Mouse (Mus musculus) limb, embryonic 11.5 days (tissue): ENCODE measurements around the gene Spryd4. TPM values are rescaled to one million over a fixed set of nuclear protein-coding genes. Genes with fewer than 3 reads are reported as not detected.

Experiments used
- ATAC-seq: fragments of 200-750 bp; cut with Nextera tagmentation; 2 replicates; pipeline ENCODE4 v1.8.0; 2017; ENCODE audit warnings: low read depth; ENCODE audit not compliant: insufficient number of reproducible peaks, low FRiP score, low TSS enrichment
- DNase-seq: peaks from one replicate; pipeline ENCODE4 v3.0.0-alpha.2; 2015; ENCODE audit warnings: low spot score
- H3K27ac ChIP-seq: fragments of 300-500 bp; sonication (generic); replicated peaks from 2 replicates; pipeline ENCODE4 v1.5.1; 2014; ENCODE audit warnings: low read depth, mild to moderate bottlenecking, low read length
- H3K27me3 ChIP-seq: fragments of 300-500 bp; sonication (generic); 2 replicates; pipeline ENCODE4 v1.6.1; 2014; ENCODE audit warnings: mild to moderate bottlenecking, low read length, mixed read lengths; ENCODE audit not compliant: control insufficient read depth, insufficient read depth
- H3K36me3 ChIP-seq: fragments of 300-500 bp; sonication (generic); 2 replicates; pipeline ENCODE4 v1.6.1; 2014; ENCODE audit warnings: mild to moderate bottlenecking, low read length, moderate library complexity, mixed read lengths; ENCODE audit not compliant: control insufficient read depth, insufficient read depth
- H3K4me1 ChIP-seq: fragments of 300-500 bp; sonication (generic); 2 replicates; pipeline ENCODE4 v1.6.1; 2014; ENCODE audit warnings: low read length, mixed read lengths; ENCODE audit not compliant: control insufficient read depth, insufficient read depth
- H3K4me2 ChIP-seq: fragments of 300-500 bp; sonication (generic); 2 replicates; pipeline ENCODE4 v1.6.1; 2014; ENCODE audit warnings: low read depth, mild to moderate bottlenecking, moderate library complexity; ENCODE audit not compliant: severe bottlenecking
- H3K4me3 ChIP-seq: fragments of 300-500 bp; sonication (generic); 2 replicates; pipeline ENCODE4 v1.5.1; 2014; ENCODE audit warnings: low read depth, low read length
- H3K9ac ChIP-seq: fragments of 300-500 bp; sonication (generic); 2 replicates; pipeline ENCODE4 v1.6.1; 2014; ENCODE audit warnings: mild to moderate bottlenecking, low read length
- H3K9me3 ChIP-seq: fragments of 300-500 bp; sonication (generic); 2 replicates; pipeline ENCODE4 v1.6.1; 2016; ENCODE audit warnings: low read length; ENCODE audit not compliant: control insufficient read depth
- WGBS: fragments of 180-500 bp; shearing (Covaris S2); extraction: QIAGEN DNeasy Blood & Tissue Kit; methylation state at CpG from one replicate; pipeline ENCODE4 v1.1.7; 2014; 5-methylcytosine and 5-hydroxymethylcytosine counted together
- polyA plus RNA-seq: library from polyadenylated mRNA; unstranded; fragments of >200 nt; fragmentation: Nextera tagmentation; extraction: Ambion mirVana; gene quantifications from 2 replicates; pipeline ENCODE4 v1.2.1, GENCODE M21; 2014

Spryd4 gene
- polyA plus RNA-seq, 1 experiment from 2014 or later = 33.1 TPM

DNA sequence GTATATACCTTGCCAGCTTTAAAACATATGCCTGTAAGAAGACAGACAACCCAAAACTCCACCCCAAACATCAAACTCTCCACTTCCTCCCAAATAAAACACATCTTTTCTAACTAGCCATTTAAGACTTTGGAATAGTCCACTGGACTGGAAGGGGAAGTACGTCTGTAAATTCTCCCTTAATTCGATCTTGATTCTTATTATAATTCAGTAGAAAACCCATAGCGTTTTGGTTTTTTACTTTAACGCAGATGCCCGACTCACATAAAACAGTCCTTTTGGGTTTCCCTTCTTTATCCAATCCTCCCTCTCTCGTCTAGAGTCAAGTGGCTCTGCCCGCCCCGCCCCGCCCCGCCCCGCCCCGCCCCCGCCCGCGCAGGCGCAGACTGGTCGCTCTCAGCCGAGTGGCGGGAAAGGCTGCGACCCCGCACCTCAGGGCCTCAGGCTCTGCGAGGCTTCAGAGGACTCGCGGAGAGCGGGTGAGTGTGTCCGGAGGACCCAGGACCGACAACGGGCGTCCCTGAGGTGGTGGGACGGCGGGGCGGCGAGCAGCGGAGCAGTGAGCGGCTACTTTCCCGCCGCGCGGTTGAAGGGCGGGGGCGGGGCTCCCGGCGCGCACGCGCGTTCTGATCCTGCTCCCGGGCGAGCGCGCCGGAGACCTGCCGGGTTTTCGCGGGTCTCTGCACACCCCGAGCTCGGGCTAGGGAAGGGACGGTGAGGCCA, 20.3 kb upstream of the Spryd4 start, which contains the start of gene Timeless:
Gene Timeless (plus strand): TSS at position 369 of the 723 bp plus-strand sequence.
- H3K9ac ChIP-seq = peak within 1 kb of the TSS; percentile 97
- DNase-seq (peak; percentile 88), ATAC-seq (peak; percentile 83)
- no peaks in the 10 kb centered on the region for H3K9me3 ChIP-seq
- peaks cover 2% of the 10 kb centered on the region; the same call in 1 of the 2 replicates for H3K36me3 ChIP-seq
- peak within 1 kb of the TSS; percentile 96 for H3K27ac ChIP-seq
- peak within 1 kb of the TSS; percentile 81 for H3K4me3 ChIP-seq
- H3K27me3 ChIP-seq = no peaks in the 10 kb centered on the region
- peaks cover 17% of the 10 kb centered on the region for H3K4me1 ChIP-seq
- H3K4me2 ChIP-seq = peak within 1 kb of the TSS; percentile 68
- under 1% methylated on average over 45 of the region's 58 CpGs for WGBS

DNA sequence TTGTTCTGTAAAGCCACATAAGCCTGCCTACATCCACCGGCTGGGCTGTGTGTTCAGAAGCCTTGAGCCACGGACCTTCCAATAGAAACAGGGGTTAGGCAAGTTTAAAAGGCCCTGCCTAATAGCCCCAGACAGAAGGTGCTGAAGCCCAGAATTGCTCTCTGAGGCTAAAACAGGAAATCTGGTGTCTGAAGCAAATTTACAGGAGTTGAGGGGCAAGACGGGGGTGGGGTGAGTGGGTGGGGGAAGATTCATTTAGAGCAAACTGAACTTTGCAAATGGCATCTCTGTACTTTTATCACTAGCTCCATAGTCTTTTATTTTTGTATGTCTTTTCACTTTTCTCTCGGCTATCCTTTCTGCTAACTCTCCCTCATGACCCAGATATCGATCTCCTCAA, 19.5 kb upstream of the Spryd4 start:
- ATAC-seq = no peak
- Histone ChIP-seq H3K27me3 (no peaks in the 10 kb centered on the region), H3K4me3 (peak overlapping the region; percentile 81), H3K9me3 (no peaks in the 10 kb centered on the region), H3K27ac (peak overlapping the region; percentile 96), H3K9ac (peak overlapping the region; percentile 97), H3K36me3 (peaks cover 2% of the 10 kb centered on the region; the same call in 1 of the 2 replicates), H3K4me2 (peak overlapping the region; percentile 68), H3K4me1 (peaks cover 15% of the 10 kb centered on the region)
- 13% methylated on average over 5 of the region's 5 CpGs for WGBS
- peak; percentile 42 for DNase-seq

DNA sequence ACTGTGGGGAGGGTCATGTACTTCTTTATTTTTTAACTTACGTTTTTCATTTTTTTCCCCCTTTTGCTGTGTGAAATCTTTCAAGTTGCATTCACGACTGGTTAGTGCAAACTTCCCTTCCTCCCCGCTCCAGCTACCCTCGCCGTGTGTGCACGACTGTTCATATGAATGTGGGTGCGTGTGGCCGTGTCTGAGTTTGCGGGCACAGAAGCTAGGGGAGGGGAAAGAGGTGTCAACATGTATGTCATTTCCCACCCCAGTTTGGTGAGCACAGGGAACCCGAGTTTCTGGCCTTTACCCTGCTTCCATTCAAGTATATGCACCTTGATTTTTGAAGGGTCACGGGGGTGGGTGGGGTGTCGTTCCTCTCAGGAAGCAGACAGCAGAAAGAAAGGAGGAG, 19.0 kb upstream of the Spryd4 start:
- 70% methylated on average over 12 of the region's 12 CpGs for WGBS
- ATAC-seq (no peak), DNase-seq (no peak)
- Histone ChIP-seq H3K4me3 (no peak overlapping the region), H3K9ac (peak overlapping the region; percentile 38; the same call in 1 of the 2 replicates), H3K4me2 (peak overlapping the region; percentile 68; the same call in 1 of the 2 replicates), H3K36me3 (peaks cover 2% of the 10 kb centered on the region; the same call in 1 of the 2 replicates), H3K9me3 (no peaks in the 10 kb centered on the region), H3K27me3 (no peaks in the 10 kb centered on the region), H3K4me1 (peaks cover 15% of the 10 kb centered on the region), H3K27ac (peak overlapping the region; percentile 96)

DNA sequence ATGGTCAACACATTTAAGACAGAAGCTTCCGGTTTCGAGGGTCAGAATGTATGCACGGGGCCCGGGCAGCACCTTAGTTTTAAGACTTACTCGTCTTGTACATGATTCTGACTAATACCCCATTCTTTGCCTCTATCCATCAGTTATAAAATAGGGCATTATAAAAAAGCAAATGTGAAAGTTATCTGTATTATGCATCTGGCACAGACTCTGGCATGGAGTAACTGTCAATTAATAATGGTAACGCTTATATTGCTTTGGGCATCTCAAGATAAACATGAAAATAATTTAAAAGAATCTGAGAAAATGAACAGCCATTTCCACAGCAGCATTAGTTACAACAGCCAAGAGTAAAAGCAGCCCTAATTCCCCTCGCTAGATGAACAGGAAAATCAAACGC, 16.4 kb upstream of the Spryd4 start:
- no peak for ATAC-seq
- no peak overlapping the region for H3K27ac ChIP-seq
- H3K9me3 ChIP-seq = no peaks in the 10 kb centered on the region
- H3K4me2 ChIP-seq = no peak overlapping the region
- no peak for DNase-seq
- H3K36me3 ChIP-seq = no peaks in the 10 kb centered on the region
- H3K4me3 ChIP-seq = no peak overlapping the region
- H3K9ac ChIP-seq = no peak overlapping the region
- no peaks in the 10 kb centered on the region for H3K27me3 ChIP-seq
- WGBS = 93% methylated on average over 8 of the region's 8 CpGs
- H3K4me1 ChIP-seq = peaks cover 16% of the 10 kb centered on the region

DNA sequence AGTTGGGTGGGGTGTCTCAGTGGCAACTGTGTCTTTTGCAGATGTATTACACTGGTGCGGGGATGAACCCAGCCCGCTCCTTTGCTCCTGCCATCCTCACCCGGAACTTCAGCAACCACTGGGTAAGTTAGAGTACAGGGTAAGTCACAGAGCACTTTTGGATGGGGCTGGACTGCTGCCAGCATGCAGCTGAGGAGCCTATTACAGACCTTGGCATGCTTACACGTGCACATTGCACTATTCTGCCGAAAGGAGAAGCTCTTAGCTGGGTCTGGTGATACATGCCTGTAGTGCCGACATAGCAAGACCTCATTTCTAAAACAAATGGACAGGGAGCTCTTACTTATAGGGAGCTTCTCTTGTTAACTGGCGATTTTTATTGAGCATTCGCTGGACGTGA, 16.0 kb upstream of the Spryd4 start:
- no peak overlapping the region for H3K27ac ChIP-seq
- no peaks in the 10 kb centered on the region for H3K36me3 ChIP-seq
- ATAC-seq = no peak

DNA sequence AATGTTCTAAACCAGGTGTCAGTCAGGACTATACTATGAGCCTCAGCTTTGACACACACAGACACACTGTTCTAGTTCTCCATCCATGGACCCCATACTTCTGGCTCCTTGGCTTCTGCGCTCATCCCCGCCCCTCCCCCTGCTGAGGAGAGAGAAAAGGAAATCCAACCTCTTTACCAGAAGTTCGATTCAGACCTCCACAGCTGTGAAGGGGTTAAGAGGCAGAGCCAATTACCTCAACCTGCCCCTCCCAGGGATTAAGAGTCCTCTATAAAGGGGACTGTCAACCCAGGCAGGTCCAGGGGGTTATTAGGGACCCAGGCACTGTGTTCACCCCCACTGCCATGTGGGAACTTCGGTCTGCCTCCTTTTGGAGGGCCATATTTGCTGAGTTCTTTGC, 13.9 kb upstream of the Spryd4 start, which contains the start of gene Mip:
Gene Mip (plus strand): TSS at position 301 of the 400 bp plus-strand sequence.
- ATAC-seq = no peak
- no peak within 1 kb of the TSS for H3K9ac ChIP-seq
- no peaks in the 10 kb centered on the region for H3K36me3 ChIP-seq
- H3K27ac ChIP-seq = no peak within 1 kb of the TSS
- H3K4me1 ChIP-seq = peaks cover 12% of the 10 kb centered on the region
- H3K27me3 ChIP-seq = no peaks in the 10 kb centered on the region
- no peak within 1 kb of the TSS for H3K4me2 ChIP-seq
- WGBS = 45% methylated on average over 4 of the region's 4 CpGs
- H3K4me3 ChIP-seq = no peak within 1 kb of the TSS
- DNase-seq = no peak
- no peaks in the 10 kb centered on the region for H3K9me3 ChIP-seq

More for the DNA sequence above, 16.0 kb upstream of the Spryd4 start:
- no peak overlapping the region for H3K4me2 ChIP-seq
- no peaks in the 10 kb centered on the region for H3K27me3 ChIP-seq
- H3K4me1 ChIP-seq = peaks cover 16% of the 10 kb centered on the region
- no peaks in the 10 kb centered on the region for H3K9me3 ChIP-seq
- no peak overlapping the region for H3K4me3 ChIP-seq
- DNase-seq = no peak
- WGBS = 91% methylated on average over 9 of the region's 9 CpGs
- H3K9ac ChIP-seq = no peak overlapping the region

DNA sequence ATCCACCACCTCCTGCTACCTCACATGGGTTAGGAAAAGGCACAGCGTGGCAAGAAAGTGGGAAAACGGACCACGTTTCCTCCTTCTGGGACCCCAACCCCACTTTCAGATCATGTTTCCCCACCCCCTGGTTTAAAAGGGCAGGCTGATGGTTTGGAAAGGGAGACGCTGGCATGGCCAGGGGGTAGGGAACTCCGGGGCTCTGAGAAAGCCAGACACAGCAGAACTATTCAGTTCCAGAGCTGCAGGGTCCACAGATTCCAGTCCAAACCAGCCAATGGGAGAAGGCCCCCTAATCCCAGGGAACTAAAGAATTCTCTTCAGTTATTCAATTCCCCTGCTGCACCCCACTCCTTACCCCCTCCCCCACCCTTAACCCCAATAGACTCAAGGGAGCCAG, 13.5 kb upstream of the Spryd4 start:
- Histone ChIP-seq H3K36me3 (no peaks in the 10 kb centered on the region), H3K27ac (no peak overlapping the region), H3K9ac (no peak overlapping the region), H3K9me3 (no peaks in the 10 kb centered on the region), H3K4me2 (no peak overlapping the region), H3K27me3 (no peaks in the 10 kb centered on the region), H3K4me3 (no peak overlapping the region), H3K4me1 (peaks cover 11% of the 10 kb centered on the region)
- DNase-seq = no peak
- WGBS = 39% methylated on average over 5 of the region's 5 CpGs
- no peak for ATAC-seq

DNA sequence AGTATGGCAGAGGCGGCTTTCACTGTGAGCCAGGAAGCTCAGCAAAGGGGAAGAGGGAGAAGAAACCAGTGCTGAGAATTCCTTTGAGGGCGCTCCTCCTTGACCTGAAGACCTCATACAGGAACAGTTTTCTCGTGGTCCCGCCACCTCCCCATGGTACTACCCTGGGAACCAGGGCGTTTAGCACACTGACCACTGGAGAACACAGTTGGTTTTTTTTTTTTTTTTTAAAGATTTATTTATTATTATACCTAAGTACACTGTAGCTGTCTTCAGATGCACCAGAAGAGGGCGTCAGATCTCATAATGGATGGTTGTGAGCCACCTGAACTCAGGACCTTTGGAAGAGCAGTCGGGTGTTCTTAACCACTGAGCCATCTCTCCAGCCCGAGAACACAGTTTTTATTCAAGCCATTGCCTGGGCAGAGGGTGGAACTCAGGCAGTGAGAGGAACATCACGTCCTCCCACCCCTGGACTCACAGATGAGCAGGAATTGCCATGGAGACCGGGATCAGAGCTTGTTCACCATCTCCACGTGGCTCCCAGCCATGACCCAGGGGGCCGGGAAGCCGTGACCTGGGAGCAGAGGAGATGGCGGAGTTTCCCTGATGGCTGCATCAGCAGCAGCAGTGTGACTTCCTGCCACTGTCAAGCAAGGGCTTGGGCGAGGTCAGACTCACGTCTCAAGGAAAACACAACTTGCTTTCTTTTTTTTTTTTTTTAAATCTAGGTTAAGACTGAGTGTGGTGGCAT, 10.1 kb upstream of the Spryd4 start:
- Histone ChIP-seq H3K4me3 (no peak overlapping the region), H3K9me3 (no peaks in the 10 kb centered on the region), H3K27ac (no peak overlapping the region), H3K4me2 (no peak overlapping the region), H3K27me3 (no peaks in the 10 kb centered on the region), H3K9ac (no peak overlapping the region), H3K4me1 (peaks cover 8% of the 10 kb centered on the region; the same call in 1 of the 2 replicates), H3K36me3 (no peaks in the 10 kb centered on the region)
- 61% methylated on average over 16 of the region's 16 CpGs for WGBS
- no peak for DNase-seq
- no peak for ATAC-seq
